Mouse (Mus musculus) stomach, embryonic 15.5 days (tissue): ENCODE results near the gene Nkx2-1. TPM values are rescaled to one million over a fixed set of nuclear protein-coding genes. Genes with fewer than 3 reads are reported as not detected.
"Not testable (repeated sequence)": the region's sequence is repeated elsewhere in the genome, so short reads cannot be mapped to it uniquely, and the experiment has no call there.

ENCODE experiments used
- ATAC-seq: fragments of 200-750 bp; cut with Nextera tagmentation; 2 replicates; pipeline ENCODE4 v1.8.0; 2017; ENCODE audit warnings: low read depth, moderate number of reproducible peaks, moderate TSS enrichment; ENCODE audit not compliant: insufficient read depth, low FRiP score
- H3K27ac ChIP-seq: fragments of 300-500 bp; sonication (generic); 2 replicates; pipeline ENCODE4 v1.5.1; 2015; ENCODE audit warnings: mild to moderate bottlenecking, inconsistent platforms
- H3K27me3 ChIP-seq: fragments of 300-500 bp; sonication (generic); replicated peaks from 2 replicates; pipeline ENCODE4 v1.6.1; 2015; ENCODE audit warnings: inconsistent platforms
- H3K36me3 ChIP-seq: fragments of 300-500 bp; sonication (generic); 2 replicates; pipeline ENCODE4 v1.6.1; 2015; ENCODE audit warnings: inconsistent platforms
- H3K4me1 ChIP-seq: fragments of 300-500 bp; sonication (generic); 2 replicates; pipeline ENCODE4 v1.6.1; 2015; ENCODE audit warnings: inconsistent platforms
- H3K4me2 ChIP-seq: fragments of 300-500 bp; sonication (generic); 2 replicates; pipeline ENCODE4 v1.6.1; 2015; ENCODE audit warnings: mild to moderate bottlenecking, inconsistent platforms
- H3K4me3 ChIP-seq: fragments of 300-500 bp; sonication (generic); replicated peaks from 2 replicates; pipeline ENCODE4 v1.5.1; 2015; ENCODE audit warnings: inconsistent platforms
- H3K9ac ChIP-seq: fragments of 300-500 bp; sonication (generic); 2 replicates; pipeline ENCODE4 v1.6.1; 2015; ENCODE audit warnings: inconsistent platforms
- H3K9me3 ChIP-seq: fragments of 300-500 bp; sonication (generic); 2 replicates; pipeline ENCODE4 v1.6.1; 2016; ENCODE audit warnings: inconsistent platforms
- WGBS: fragments of 180-500 bp; shearing (Covaris S2); methylation state at CpG from one replicate; pipeline ENCODE4 v1.1.7; 2015; 5-methylcytosine and 5-hydroxymethylcytosine counted together
- polyA plus RNA-seq: library from polyadenylated mRNA; unstranded; fragments of >200 nt; fragmentation: Nextera tagmentation; extraction: Ambion mirVana; gene quantifications from 2 replicates; pipeline ENCODE4 v1.2.1, GENCODE M21; 2015

The Nkx2-1 gene
- polyA plus RNA-seq, 1 experiment from 2014 or later = 0.12 TPM

DNA sequence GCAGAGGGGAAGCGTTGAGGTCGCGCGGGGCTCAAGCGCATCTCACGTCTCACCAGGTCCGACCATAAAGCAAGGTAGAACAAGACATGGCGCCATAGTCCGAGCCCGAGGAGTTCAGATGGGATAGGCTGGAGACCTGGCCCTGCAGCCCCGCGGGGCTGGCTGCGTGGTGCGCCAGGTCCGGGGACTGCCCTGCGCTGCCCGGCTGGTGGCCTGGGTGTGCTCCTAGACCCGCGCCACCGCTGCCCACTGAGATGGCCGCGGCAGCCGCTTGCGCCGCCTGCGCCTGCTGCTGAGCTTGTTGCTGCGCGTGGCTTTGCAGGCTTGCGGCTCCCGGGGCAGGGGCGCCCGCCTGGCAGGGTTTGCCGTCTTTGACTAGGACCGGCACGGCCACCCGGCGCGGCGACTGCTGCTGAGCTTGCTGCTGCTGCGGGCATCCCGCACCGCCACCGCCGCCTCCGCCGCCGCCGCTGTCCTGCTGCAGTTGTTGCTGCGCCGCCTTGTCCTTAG is 3.7 kb downstream of the Nkx2-1 start:
- no peak overlapping the region for H3K27ac ChIP-seq
- peaks cover 24% of the 10 kb centered on the region for H3K4me1 ChIP-seq
- peak overlapping the region; percentile 11; the same call in 1 of the 2 replicates for H3K4me3 ChIP-seq
- H3K9me3 ChIP-seq = no peaks in the 10 kb centered on the region
- H3K27me3 ChIP-seq = peaks cover 94% of the 10 kb centered on the region
- H3K4me2 ChIP-seq = peak overlapping the region; percentile 37
- ATAC-seq = no peak
- WGBS = under 1% methylated on average over 48 of the region's 50 CpGs
- no peak overlapping the region for H3K9ac ChIP-seq
- H3K36me3 ChIP-seq = no peaks in the 10 kb centered on the region

DNA sequence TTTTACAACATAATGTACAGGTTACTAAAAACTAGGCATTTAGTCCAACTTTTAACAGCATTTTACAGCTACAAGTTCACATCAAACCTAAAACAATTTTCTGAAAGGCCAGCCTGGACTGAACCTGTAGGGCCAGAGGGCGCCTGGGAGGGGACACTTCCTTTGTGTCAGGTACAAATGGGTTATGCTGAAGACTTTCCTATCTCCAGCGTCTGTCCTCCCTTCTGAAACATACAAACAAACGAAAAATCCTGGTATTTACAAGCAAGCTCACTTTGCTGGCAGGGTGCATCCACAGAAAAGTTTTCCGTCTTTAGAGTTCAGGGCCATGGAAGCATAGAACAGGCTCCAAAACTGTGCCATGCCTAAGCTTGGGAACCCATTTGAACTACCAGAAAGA is 4.6 kb downstream of the Nkx2-1 start:
- Histone ChIP-seq H3K9ac (no peak overlapping the region), H3K27me3 (peaks cover 92% of the 10 kb centered on the region), H3K4me2 (no peak overlapping the region), H3K9me3 (no peaks in the 10 kb centered on the region), H3K36me3 (no peaks in the 10 kb centered on the region), H3K27ac (no peak overlapping the region), H3K4me3 (no peak overlapping the region), H3K4me1 (peaks cover 24% of the 10 kb centered on the region)
- 4% methylated on average over 4 of the region's 4 CpGs for WGBS
- no peak for ATAC-seq

DNA sequence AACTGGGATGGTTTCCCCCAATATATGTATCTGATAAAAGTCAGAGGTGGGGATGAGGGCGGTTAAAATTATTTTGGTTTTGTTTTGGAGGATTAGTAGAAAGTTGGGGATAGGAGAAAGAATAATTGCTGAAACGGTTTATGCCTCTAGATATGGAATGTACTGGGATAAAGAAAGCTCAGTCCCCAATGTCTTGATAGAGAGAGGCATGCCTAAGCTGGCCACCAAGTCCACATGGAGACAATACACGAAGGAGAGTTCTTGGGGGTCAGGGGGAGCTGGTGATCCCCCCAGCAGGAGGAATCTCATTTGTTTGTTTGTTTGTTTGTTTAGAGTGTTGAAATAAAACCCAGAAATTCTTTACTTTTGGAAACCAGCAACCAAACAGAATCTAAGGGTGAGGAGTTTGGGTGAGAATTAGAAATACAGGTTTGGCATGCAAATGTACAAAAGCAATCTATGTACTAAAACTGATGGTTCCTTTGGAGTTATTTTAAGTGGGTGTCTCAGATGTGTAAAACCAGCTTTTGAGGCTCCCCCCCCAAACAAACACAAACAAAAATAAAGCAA is 5.6 kb downstream of the Nkx2-1 start:
- Histone ChIP-seq H3K4me2 (no peak overlapping the region), H3K27me3 (peaks cover 92% of the 10 kb centered on the region), H3K9me3 (no peaks in the 10 kb centered on the region), H3K9ac (no peak overlapping the region), H3K36me3 (no peaks in the 10 kb centered on the region), H3K27ac (no peak overlapping the region), H3K4me1 (peaks cover 21% of the 10 kb centered on the region), H3K4me3 (no peak overlapping the region)
- 3% methylated on average over 3 of the region's 3 CpGs for WGBS
- ATAC-seq = no peak

DNA sequence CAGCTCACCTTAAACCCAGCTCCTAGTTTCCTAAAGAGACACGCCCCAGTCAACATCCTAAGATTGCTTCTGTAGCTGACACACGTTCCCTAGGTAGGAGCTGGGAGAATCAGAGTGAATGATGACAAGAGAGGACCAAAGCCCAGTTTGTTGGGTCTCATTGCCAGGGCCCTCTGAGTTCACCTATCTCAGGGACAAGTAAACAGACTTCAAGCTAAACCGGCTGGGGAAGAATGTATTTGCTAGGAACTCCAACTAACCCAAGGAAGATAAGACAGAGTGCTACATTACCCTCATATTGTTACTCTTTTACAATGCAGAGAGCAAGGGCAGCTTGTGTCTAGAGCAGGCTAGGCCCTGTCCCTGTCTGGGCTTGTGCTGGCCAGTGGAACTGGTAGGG is 6.8 kb downstream of the Nkx2-1 start:
- Histone ChIP-seq H3K9me3 (no peaks in the 10 kb centered on the region), H3K9ac (no peak overlapping the region), H3K36me3 (no peaks in the 10 kb centered on the region), H3K27ac (no peak overlapping the region), H3K4me3 (no peak overlapping the region), H3K4me2 (no peak overlapping the region), H3K27me3 (peaks cover 90% of the 10 kb centered on the region), H3K4me1 (peaks cover 15% of the 10 kb centered on the region)
- WGBS = 3% methylated on average over 3 of the region's 3 CpGs
- no peak for ATAC-seq

DNA sequence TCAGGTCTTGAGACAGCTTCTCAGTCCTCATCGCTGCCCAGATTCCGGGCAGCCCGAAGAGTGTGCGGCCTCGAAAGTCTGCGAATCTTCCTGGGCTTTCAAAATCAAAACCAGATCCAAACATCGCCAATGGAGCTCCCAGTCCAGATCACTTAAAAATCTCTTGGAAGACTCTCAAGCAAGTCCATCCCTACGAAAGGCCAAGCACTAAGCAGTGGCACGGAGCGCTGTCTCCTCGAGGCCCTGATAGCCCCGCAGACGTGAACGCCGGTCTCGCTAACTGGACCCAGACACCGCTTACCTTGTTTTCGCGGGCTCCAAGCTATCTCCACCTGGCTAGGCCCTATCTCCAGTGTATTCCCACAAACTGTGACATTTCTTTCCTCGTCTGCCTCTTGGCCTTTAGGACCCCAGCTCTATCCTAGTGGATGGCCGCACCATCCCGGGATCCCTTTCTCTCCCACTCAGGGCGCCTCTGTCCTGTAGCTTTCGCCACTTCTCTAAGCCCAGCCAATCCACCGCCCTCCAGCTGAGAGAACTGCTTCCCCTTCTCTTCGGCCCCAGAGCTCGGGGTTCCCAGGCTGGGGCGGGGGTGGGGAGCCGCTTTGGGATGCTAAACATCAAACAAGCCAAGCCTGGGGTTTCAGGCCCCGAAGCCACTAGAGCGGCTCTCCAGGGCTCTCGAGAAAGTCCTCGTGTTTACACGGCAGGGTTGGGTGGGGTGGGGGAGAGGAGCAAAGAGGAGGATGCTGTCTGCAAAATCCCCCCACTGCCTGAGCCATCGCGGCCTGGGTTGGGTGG is 7.6 kb downstream of the Nkx2-1 start:
- WGBS = 2% methylated on average over 36 of the region's 36 CpGs
- H3K4me1 ChIP-seq = peaks cover 8% of the 10 kb centered on the region; the same call in 1 of the 2 replicates
- H3K9me3 ChIP-seq = no peaks in the 10 kb centered on the region
- H3K4me2 ChIP-seq = no peak overlapping the region
- H3K27ac ChIP-seq = no peak overlapping the region
- no peaks in the 10 kb centered on the region for H3K36me3 ChIP-seq
- no peak overlapping the region for H3K9ac ChIP-seq
- peaks cover 90% of the 10 kb centered on the region for H3K27me3 ChIP-seq
- no peak for ATAC-seq
- no peak overlapping the region for H3K4me3 ChIP-seq

DNA sequence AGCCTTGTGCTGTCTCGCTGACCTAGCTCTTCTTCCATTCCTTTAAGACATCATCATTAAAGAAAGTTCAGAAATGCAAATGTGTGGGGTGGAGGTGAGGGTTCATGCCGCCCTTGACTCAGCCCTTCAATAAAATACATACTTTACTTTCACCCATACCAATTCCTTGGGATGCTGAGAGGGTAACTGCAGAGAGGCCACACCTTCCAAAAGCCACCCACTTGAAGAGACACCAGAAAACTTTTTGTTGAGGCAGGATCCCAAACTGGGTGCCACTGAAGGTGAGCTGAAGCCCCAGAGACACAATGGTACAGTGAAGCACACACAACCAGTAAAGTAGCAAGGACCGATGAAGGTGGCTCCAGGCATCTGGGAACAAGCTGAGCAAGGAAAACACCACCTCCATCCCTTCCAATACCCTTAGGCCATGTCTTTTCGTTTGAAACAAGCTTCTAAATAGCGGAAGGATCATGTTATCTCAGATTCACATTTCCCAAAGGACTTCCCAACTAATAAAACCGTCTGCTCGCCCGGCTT is 8.6 kb downstream of the Nkx2-1 start:
- Histone ChIP-seq H3K4me1 (peaks cover 4% of the 10 kb centered on the region; the same call in 1 of the 2 replicates), H3K27ac (no peak overlapping the region), H3K4me3 (no peak overlapping the region), H3K4me2 (no peak overlapping the region), H3K27me3 (peaks cover 89% of the 10 kb centered on the region), H3K36me3 (no peaks in the 10 kb centered on the region), H3K9me3 (no peaks in the 10 kb centered on the region), H3K9ac (no peak overlapping the region)
- ATAC-seq = no peak
- 2% methylated on average over 8 of the region's 8 CpGs for whole genome bisulfite sequencing

DNA sequence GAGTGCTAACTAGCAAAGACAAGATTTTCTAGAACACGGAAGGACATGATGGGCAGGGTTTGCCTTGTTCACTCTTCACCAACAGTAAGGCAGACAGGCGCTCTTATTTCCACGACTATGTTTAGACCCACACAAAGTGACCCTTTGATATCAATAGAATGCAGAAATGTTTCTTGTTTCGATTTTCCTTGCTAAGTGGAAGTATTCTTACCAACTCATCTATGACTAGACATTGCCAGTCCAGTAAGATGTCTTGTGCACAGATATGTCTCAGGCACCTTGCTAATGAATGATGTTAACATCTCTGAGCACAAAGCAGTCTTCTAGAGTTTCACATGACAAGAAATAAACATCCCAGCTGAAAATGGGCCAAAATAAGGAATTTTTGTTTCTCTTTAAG is 9.6 kb downstream of the Nkx2-1 start:
- no peaks in the 10 kb centered on the region for H3K9me3 ChIP-seq
- peaks cover 92% of the 10 kb centered on the region for H3K27me3 ChIP-seq
- H3K4me2 ChIP-seq = no peak overlapping the region
- H3K4me1 ChIP-seq = no peaks in the 10 kb centered on the region
- H3K36me3 ChIP-seq = no peaks in the 10 kb centered on the region
- H3K27ac ChIP-seq = no peak overlapping the region
- WGBS = 27% methylated on average over 4 of the region's 4 CpGs
- H3K4me3 ChIP-seq = no peak overlapping the region
- no peak for ATAC-seq
- H3K9ac ChIP-seq = no peak overlapping the region

DNA sequence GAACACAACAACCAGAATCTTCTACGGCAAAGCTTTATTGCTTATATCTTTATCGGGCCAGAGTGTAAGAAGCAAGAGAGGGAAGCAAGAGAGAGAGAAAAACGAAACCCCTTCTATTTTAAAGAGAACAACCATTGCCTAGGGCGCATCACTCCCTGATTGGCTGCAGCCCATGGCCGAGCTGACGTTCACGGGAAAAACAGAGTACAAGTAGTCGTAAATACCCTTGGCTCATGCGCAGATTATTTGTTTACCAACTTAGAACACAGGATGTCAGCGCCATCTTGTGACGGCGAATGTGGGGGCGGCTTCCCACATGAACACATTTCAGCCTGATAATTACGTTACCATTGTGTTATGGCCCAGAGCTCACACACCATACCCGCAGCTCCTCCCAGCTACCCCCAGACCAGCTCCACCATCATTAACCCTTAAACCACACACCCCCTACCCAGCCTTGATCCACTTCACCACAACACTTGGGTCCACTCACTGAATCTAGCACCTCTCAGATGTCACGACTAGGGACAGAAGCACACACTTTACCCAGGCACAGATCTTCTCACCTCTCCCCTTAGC is 11.4 kb downstream of the Nkx2-1 start:
- not testable (repeated sequence) for H3K4me2 ChIP-seq, H3K36me3 ChIP-seq, H3K9ac ChIP-seq, H3K4me3 ChIP-seq, H3K9me3 ChIP-seq, H3K27ac ChIP-seq, ATAC-seq, H3K4me1 ChIP-seq
- peaks cover 91% of the 10 kb centered on the region for H3K27me3 ChIP-seq
- 9% methylated on average over 11 of the region's 16 CpGs for WGBS

DNA sequence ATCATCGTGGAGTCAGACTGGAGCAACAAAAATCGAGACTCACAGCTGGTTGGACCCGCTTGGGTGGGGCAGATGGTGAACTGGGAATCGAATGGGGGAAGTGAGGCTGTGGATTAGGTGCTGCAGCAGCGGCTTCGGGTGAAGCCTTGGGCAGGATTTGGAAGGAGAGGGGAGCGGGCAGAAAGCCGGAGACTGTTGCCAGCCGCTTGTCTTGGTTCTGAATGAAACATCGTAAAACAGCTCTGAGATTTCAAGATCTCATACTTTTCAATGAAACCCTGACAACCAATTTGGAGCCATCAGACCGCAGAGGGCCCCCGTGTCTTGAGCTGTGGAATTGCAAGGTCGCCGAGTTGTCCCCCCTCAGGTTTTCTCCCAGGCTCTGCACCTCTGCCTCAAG is 12.5 kb downstream of the Nkx2-1 start:
- ATAC-seq = no peak
- no peaks in the 10 kb centered on the region for H3K36me3 ChIP-seq
- no peak overlapping the region for H3K27ac ChIP-seq
- no peak overlapping the region for H3K4me3 ChIP-seq
- H3K27me3 ChIP-seq = peaks cover 91% of the 10 kb centered on the region
- 9% methylated on average over 14 of the region's 14 CpGs for WGBS
- no peak overlapping the region for H3K9ac ChIP-seq
- H3K9me3 ChIP-seq = no peaks in the 10 kb centered on the region
- H3K4me2 ChIP-seq = no peak overlapping the region
- 0 out of 2 replicates have a peak, but pooled peaks cover 4% of the 10 kb centered on the region for H3K4me1 ChIP-seq

DNA sequence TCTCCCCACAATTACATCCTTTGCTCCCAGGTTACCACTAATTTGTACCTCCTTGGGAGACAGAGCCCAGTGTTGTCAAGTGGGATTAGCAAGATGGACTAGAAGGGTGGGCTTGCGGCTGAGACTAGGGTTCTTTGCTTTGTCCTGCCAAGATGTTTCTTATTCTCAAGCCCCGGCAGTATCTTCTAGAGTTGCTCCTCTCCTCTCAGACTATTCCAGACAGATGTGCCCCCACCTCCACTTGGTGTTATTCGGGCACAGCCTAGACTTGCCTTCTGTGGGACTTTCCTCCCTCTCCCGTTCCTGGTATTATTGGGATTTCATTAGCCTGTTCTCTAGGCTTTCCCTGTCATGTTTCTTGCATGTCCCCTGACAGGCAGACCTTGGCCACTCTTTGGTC is 14.5 kb downstream of the Nkx2-1 start:
- no peak overlapping the region for H3K9ac ChIP-seq
- no peak for ATAC-seq
- H3K36me3 ChIP-seq = no peaks in the 10 kb centered on the region
- peaks cover 89% of the 10 kb centered on the region for H3K27me3 ChIP-seq
- WGBS = 28% methylated on average over 4 of the region's 4 CpGs
- H3K4me2 ChIP-seq = no peak overlapping the region
- H3K4me1 ChIP-seq = 0 out of 2 replicates have a peak, but pooled peaks cover 4% of the 10 kb centered on the region
- H3K4me3 ChIP-seq = no peak overlapping the region
- no peak overlapping the region for H3K27ac ChIP-seq
- no peaks in the 10 kb centered on the region for H3K9me3 ChIP-seq

DNA sequence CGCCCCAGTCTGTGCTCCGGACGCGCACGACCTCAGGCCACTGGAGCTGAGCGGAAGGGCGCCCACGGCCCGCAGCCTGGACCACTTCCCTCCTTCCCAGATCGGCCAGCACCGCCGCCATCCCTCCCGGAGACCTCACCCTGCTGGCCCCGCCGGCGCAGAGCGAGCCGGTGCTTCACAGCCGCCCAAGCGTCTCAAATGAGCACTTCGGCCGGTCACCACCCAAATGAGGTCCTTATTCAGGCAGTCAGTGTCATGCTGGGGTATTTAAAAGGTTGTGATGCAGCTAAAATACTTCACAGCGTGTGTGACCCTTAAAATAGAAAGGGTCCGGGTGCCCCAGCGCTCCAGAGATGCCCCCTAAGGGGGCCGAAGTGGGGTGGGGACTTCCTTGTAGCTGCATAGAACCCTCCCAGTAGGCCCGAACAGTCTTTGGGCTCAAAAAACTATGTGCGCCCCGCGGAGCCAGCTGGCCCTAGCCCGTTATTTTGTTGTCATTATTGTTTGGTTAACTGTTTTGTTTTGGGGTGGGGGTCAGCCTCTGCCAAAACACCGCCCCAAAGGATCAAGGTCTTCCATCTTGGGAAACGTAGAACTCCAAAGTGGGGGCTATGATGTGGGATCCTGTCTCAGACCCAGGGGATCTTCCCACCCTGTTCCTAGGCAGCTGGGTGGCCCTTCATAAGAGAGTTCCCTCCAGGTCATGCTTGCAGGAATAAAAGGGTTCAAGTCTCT is 15.4 kb downstream of the Nkx2-1 start:
- no peaks in the 10 kb centered on the region for H3K9me3 ChIP-seq
- H3K27ac ChIP-seq = no peak overlapping the region
- 0 out of 2 replicates have a peak overlapping the region, but pooled peaks have one; percentile 0 for H3K4me3 ChIP-seq
- ATAC-seq = no peak
- peaks cover 80% of the 10 kb centered on the region for H3K27me3 ChIP-seq
- H3K4me2 ChIP-seq = no peak overlapping the region
- H3K36me3 ChIP-seq = no peaks in the 10 kb centered on the region
- no peak overlapping the region for H3K9ac ChIP-seq
- WGBS = under 1% methylated on average over 33 of the region's 33 CpGs
- 0 out of 2 replicates have a peak, but pooled peaks cover 4% of the 10 kb centered on the region for H3K4me1 ChIP-seq
